In genomic region chr6:94848437-94848836, GRCm38 (mm10) we compare ENCODE assay signal across 10 mouse cellular contexts.
"Had no signal": no experiment of that assay in that cellular context is flagged by ENCODE, and none has a peak within 500 bp of the region (broad histone marks: within the 10 kb centered on the region; RNA-seq: fewer than 3 reads in every experiment).

No protein-coding gene starts in this region.

- DNase-seq: kidney, adult 11 months; kidney, adult 8-10 months; kidney, postnatal 10 days; liver; lung, adult 18-20 months; lung, postnatal 14 days; lung, postnatal 4 days; midbrain, embryonic 14.5 days; right cerebral cortex, postnatal 4 days; thymus, postnatal 25 days had no signal
